Mouse (Mus musculus) CH12.LX (cell line): ENCODE measurements around the gene Abcc3. TPM values are rescaled to one million over a fixed set of nuclear protein-coding genes. Genes with fewer than 3 reads are reported as not detected.
"Not testable (repeated sequence)": the region's sequence is repeated elsewhere in the genome, so short reads cannot be mapped to it uniquely, and the experiment has no call there.

Source experiments
- DNase-seq: peaks from one replicate; pipeline ENCODE4 v3.0.0-alpha.2; 2013; ENCODE audit errors: extremely low read depth
- H3K27ac ChIP-seq: 2 replicates; pipeline ENCODE4 v1.5.1; 2012; ENCODE audit warnings: low read depth, mild to moderate bottlenecking, control low read depth, moderate library complexity; ENCODE audit not compliant: insufficient read depth
- H3K27me3 ChIP-seq: replicated peaks from 2 replicates; pipeline ENCODE3; 2012; ENCODE audit warnings: inconsistent platforms
- H3K36me3 ChIP-seq, 2 experiments: replicated peaks in 1 of 2; 2 replicates each; pipeline versions ENCODE3 to v1.6.1; 2012; ENCODE audit warnings: inconsistent platforms in 1 of 2, low read length in 1 of 2, mild to moderate bottlenecking in 1 of 2, mixed read lengths in 1 of 2, moderate library complexity in 1 of 2; ENCODE audit not compliant: control insufficient read depth in 1 of 2, insufficient read depth in 1 of 2
- H3K4me1 ChIP-seq, 2 experiments: 2 replicates each; pipeline ENCODE4 v1.6.1; 2012; ENCODE audit warnings: inconsistent platforms in 1 of 2, moderate library complexity in 1 of 2; ENCODE audit not compliant: insufficient read depth in 2 of 2, control insufficient read depth in 1 of 2
- H3K4me2 ChIP-seq: 2 replicates; pipeline ENCODE4 v1.6.1; 2012; ENCODE audit warnings: low read depth, mild to moderate bottlenecking, control low read depth; ENCODE audit not compliant: poor library complexity, insufficient read depth, severe bottlenecking
- H3K4me3 ChIP-seq, 3 experiments: fragments of 150-350 bp in 1 of 3; sonication (generic) in 1 of 3; replicated peaks in 1 of 3; 2 replicates each; pipeline versions ENCODE3 to v1.5.1; 2011 to 2012; ENCODE audit warnings: low read depth in 2 of 3, low read length in 2 of 3, mild to moderate bottlenecking in 2 of 3, moderate library complexity in 2 of 3, control low read depth in 1 of 3, improper control_type of control experiment in 1 of 3, inconsistent platforms in 1 of 3, mixed read lengths in 1 of 3; ENCODE audit not compliant: poor library complexity in 1 of 3
- H3K79me2 ChIP-seq: replicated peaks from 2 replicates; pipeline ENCODE4 v1.6.1; 2012; ENCODE audit warnings: mild to moderate bottlenecking, moderate library complexity; ENCODE audit not compliant: control insufficient read depth, poor library complexity, insufficient read depth, severe bottlenecking; ENCODE audit errors: extremely low read depth
- H3K9ac ChIP-seq: 2 replicates; pipeline ENCODE4 v1.6.1; 2012; ENCODE audit warnings: low read depth, mild to moderate bottlenecking, control low read depth, moderate library complexity; ENCODE audit not compliant: insufficient read depth
- H3K9me3 ChIP-seq: replicated peaks from 2 replicates; pipeline ENCODE3; 2012; ENCODE audit warnings: low read length, inconsistent platforms, mixed read lengths
- CHD1 ChIP-seq: IDR thresholded peaks from 2 replicates; pipeline ENCODE4 v1.6.1; 2012; ENCODE audit warnings: low read depth, low read length, improper control_type of control experiment, inconsistent platforms
- CHD2 ChIP-seq: IDR thresholded peaks from 2 replicates; pipeline ENCODE4 v1.6.1; 2011; ENCODE audit warnings: low read length, improper control_type of control experiment
- EP300 ChIP-seq: IDR thresholded peaks from 2 replicates; pipeline ENCODE4 v1.6.1; 2011; ENCODE audit warnings: low read length, improper control_type of control experiment
- GABPA ChIP-seq: IDR thresholded peaks from 2 replicates; pipeline ENCODE4 v1.6.1; 2012; ENCODE audit warnings: low read depth, low read length, improper control_type of control experiment, inconsistent platforms; ENCODE audit not compliant: insufficient replicate concordance
- HCFC1 ChIP-seq: IDR thresholded peaks from 2 replicates; pipeline ENCODE4 v1.6.1; 2012; ENCODE audit warnings: low read depth, mild to moderate bottlenecking, inconsistent platforms, low read length, improper control_type of control experiment
- IRF4 ChIP-seq: IDR thresholded peaks from 2 replicates; pipeline ENCODE4 v1.6.1; 2014; ENCODE audit warnings: low read depth, mild to moderate bottlenecking, inconsistent platforms, low read length, improper control_type of control experiment
- KAT2A ChIP-seq: IDR thresholded peaks from 2 replicates; pipeline ENCODE4 v1.6.1; 2012; ENCODE audit warnings: low read length, improper control_type of control experiment, inconsistent platforms; ENCODE audit not compliant: insufficient replicate concordance
- MAFK ChIP-seq: IDR thresholded peaks from 2 replicates; pipeline ENCODE4 v1.6.1; 2011; ENCODE audit warnings: low read length, improper control_type of control experiment; ENCODE audit not compliant: insufficient replicate concordance
- MAZ ChIP-seq: IDR thresholded peaks from 2 replicates; pipeline ENCODE4 v1.6.1; 2012; ENCODE audit warnings: low read depth, mild to moderate bottlenecking, inconsistent platforms, low read length, improper control_type of control experiment, moderate library complexity
- MEF2A ChIP-seq: IDR thresholded peaks from 2 replicates; pipeline ENCODE4 v1.6.1; 2014; ENCODE audit warnings: low read depth, mild to moderate bottlenecking, inconsistent platforms, low read length, improper control_type of control experiment, borderline replicate concordance
- PAX5 ChIP-seq: IDR thresholded peaks from 2 replicates; pipeline ENCODE4 v1.6.1; 2012; ENCODE audit warnings: low read length, inconsistent platforms, mixed read lengths
- TBP ChIP-seq: conservative IDR thresholded peaks from 2 replicates; pipeline ENCODE4 v1.6.1; 2011; ENCODE audit warnings: low read depth, low read length, improper control_type of control experiment
- TCF12 ChIP-seq: IDR thresholded peaks from 2 replicates; pipeline ENCODE4 v1.6.1; 2014; ENCODE audit warnings: low read depth, mild to moderate bottlenecking, inconsistent platforms, low read length, improper control_type of control experiment
- UBTF ChIP-seq: IDR thresholded peaks from 2 replicates; pipeline ENCODE4 v1.6.1; 2012; ENCODE audit warnings: low read depth, mild to moderate bottlenecking, inconsistent platforms, low read length, improper control_type of control experiment, moderate library complexity
- ZNF384 ChIP-seq: IDR thresholded peaks from 2 replicates; pipeline ENCODE4 v1.6.1; 2012; ENCODE audit warnings: low read depth, low read length, improper control_type of control experiment, inconsistent platforms
- dilution Hi-C: fragments of 300-500 bp; cut with MboI; formaldehyde crosslinking; loops from 2 replicates; pipeline ENCODE4 v1.14.3; 2020; ENCODE audit warnings: low sequenced_read_pairs; ENCODE audit not compliant: extremely low pct_unique_long_range_greater_than_20kb, extremely low pct_ligation_motif_present
- in situ Hi-C: fragments of 300-500 bp; cut with MboI; formaldehyde crosslinking; loops from 3 replicates; pipeline ENCODE4 v1.14.3; 2019; ENCODE audit warnings: low sequenced_read_pairs, low pct_ligation_motif_present, low pct_unique_long_range_greater_than_20kb, mixed read lengths
- polyA plus RNA-seq: library from polyadenylated mRNA; unstranded; fragments of >175 nt; gene quantifications from 2 replicates; pipeline ENCODE4 v1.2.1, GENCODE M21; 2012; ENCODE audit warnings: low read depth; ENCODE audit not compliant: insufficient read length
- total RNA-seq, 2 experiments: library from RNA; depleted of rRNA; stranded (reverse); fragments of 300-350 nt in 1 of 2; fragments of >200 nt in 1 of 2; gene quantifications; 2 replicates each; pipeline ENCODE4 v1.2.3; 2012 to 2014

The Abcc3 gene
- total and polyA plus RNA-seq, 3 experiments = 0.21 to 0.66 (median 0.40) TPM

- DNase-seq, H3K9me3 ChIP-seq, dilution Hi-C loops, H3K4me3 ChIP-seq, H3K27ac ChIP-seq, H3K4me2 ChIP-seq, H3K27me3 ChIP-seq, H3K9ac ChIP-seq, H3K79me2 ChIP-seq, H3K36me3 ChIP-seq, in situ Hi-C loops: not testable (repeated sequence)
- peak; percentile 89 for TF ChIP-seq ZNF384
- peaks cover 24 to 50% of the 10 kb centered on the region in 2 experiments for H3K4me1 ChIP-seq
These were observed 693 bp upstream of the Abcc3 start for GRCm38 (mm10) chr11:94393490-94393889.

GRCm38 (mm10) chr11:94391661-94392060 lies 1.1 kb downstream of the Abcc3 start:
- Histone ChIP-seq H3K79me2 (no peaks in the 10 kb centered on the region), H3K4me1 (peaks cover 28 to 54% of the 10 kb centered on the region in 2 experiments), H3K36me3 (no peaks in the 10 kb centered on the region), H3K9me3 (no peaks in the 10 kb centered on the region), H3K27me3 (peaks cover 1% of the 10 kb centered on the region), H3K27ac (no peak overlapping the region), H3K4me2 (no peak overlapping the region), H3K4me3 (no peak overlapping the region), H3K9ac (no peak overlapping the region)
- no peak for DNase-seq
- no peak for TF ChIP-seq ZNF384
- no peak for TF ChIP-seq MAFK
- no peak for TF ChIP-seq HCFC1
- no peak for TF ChIP-seq CHD2
- no peak for TF ChIP-seq CHD1
- no peak for TF ChIP-seq TCF12
- TF ChIP-seq EP300 = no peak
- no peak for TF ChIP-seq GABPA
- no peak for TF ChIP-seq TBP
- no peak for TF ChIP-seq PAX5
- TF ChIP-seq MAZ = no peak
- TF ChIP-seq UBTF = no peak
- TF ChIP-seq MEF2A = no peak
- no peak for TF ChIP-seq IRF4
- in situ Hi-C loops (no loop called here), dilution Hi-C loops (no loop called here)

- H3K9me3 ChIP-seq = no peaks in the 10 kb centered on the region
- TF ChIP-seq KAT2A (no peak), ZNF384 (peak; percentile 85), MAFK (0 out of 2 replicates have a peak, but pooled peaks have one; percentile 11)
- DNase-seq = no peak
- dilution Hi-C loops = no loop called here
- no peak overlapping the region for H3K27ac ChIP-seq
- peaks cover 1% of the 10 kb centered on the region for H3K27me3 ChIP-seq
- no peaks in the 10 kb centered on the region for H3K36me3 ChIP-seq
- H3K79me2 ChIP-seq = no peaks in the 10 kb centered on the region
- H3K4me2 ChIP-seq = no peak overlapping the region
- no peak overlapping the region for H3K4me3 ChIP-seq
- in situ Hi-C loops = no loop called here
- peaks cover 33 to 62% of the 10 kb centered on the region in 2 experiments for H3K4me1 ChIP-seq
- no peak overlapping the region for H3K9ac ChIP-seq
These were observed 2.0 kb downstream of the Abcc3 start for GRCm38 (mm10) chr11:94390825-94391224.
